Mouse (Mus musculus) limb, embryonic 11.5 days (tissue): ENCODE measurements at regions not wholly inside any gene's neighbourhood (a gene's known extent, or its start where the extent isn't known, plus 50 kb on each side); places are given as distances from the start of the nearest gene placed in this dataset.

Experiments used
- ATAC-seq: fragments of 200-750 bp; cut with Nextera tagmentation; 2 replicates; pipeline ENCODE4 v1.8.0; 2017; ENCODE audit warnings: low read depth; ENCODE audit not compliant: insufficient number of reproducible peaks, low FRiP score, low TSS enrichment
- DNase-seq: peaks from one replicate; pipeline ENCODE4 v3.0.0-alpha.2; 2015; ENCODE audit warnings: low spot score
- H3K27ac ChIP-seq: fragments of 300-500 bp; sonication (generic); replicated peaks from 2 replicates; pipeline ENCODE4 v1.5.1; 2014; ENCODE audit warnings: low read depth, mild to moderate bottlenecking, low read length
- H3K27me3 ChIP-seq: fragments of 300-500 bp; sonication (generic); 2 replicates; pipeline ENCODE4 v1.6.1; 2014; ENCODE audit warnings: mild to moderate bottlenecking, low read length, mixed read lengths; ENCODE audit not compliant: control insufficient read depth, insufficient read depth
- H3K36me3 ChIP-seq: fragments of 300-500 bp; sonication (generic); 2 replicates; pipeline ENCODE4 v1.6.1; 2014; ENCODE audit warnings: mild to moderate bottlenecking, low read length, moderate library complexity, mixed read lengths; ENCODE audit not compliant: control insufficient read depth, insufficient read depth
- H3K4me1 ChIP-seq: fragments of 300-500 bp; sonication (generic); 2 replicates; pipeline ENCODE4 v1.6.1; 2014; ENCODE audit warnings: low read length, mixed read lengths; ENCODE audit not compliant: control insufficient read depth, insufficient read depth
- H3K4me2 ChIP-seq: fragments of 300-500 bp; sonication (generic); 2 replicates; pipeline ENCODE4 v1.6.1; 2014; ENCODE audit warnings: low read depth, mild to moderate bottlenecking, moderate library complexity; ENCODE audit not compliant: severe bottlenecking
- H3K4me3 ChIP-seq: fragments of 300-500 bp; sonication (generic); 2 replicates; pipeline ENCODE4 v1.5.1; 2014; ENCODE audit warnings: low read depth, low read length
- H3K9ac ChIP-seq: fragments of 300-500 bp; sonication (generic); 2 replicates; pipeline ENCODE4 v1.6.1; 2014; ENCODE audit warnings: mild to moderate bottlenecking, low read length
- H3K9me3 ChIP-seq: fragments of 300-500 bp; sonication (generic); 2 replicates; pipeline ENCODE4 v1.6.1; 2016; ENCODE audit warnings: low read length; ENCODE audit not compliant: control insufficient read depth
- WGBS: fragments of 180-500 bp; shearing (Covaris S2); extraction: QIAGEN DNeasy Blood & Tissue Kit; methylation state at CpG from one replicate; pipeline ENCODE4 v1.1.7; 2014; 5-methylcytosine and 5-hydroxymethylcytosine counted together

GRCm38 (mm10) chr10:39244061-39244460 is 80.5 kb upstream of the Ccn6 start:
- Histone ChIP-seq H3K4me1 (no peaks in the 10 kb centered on the region), H3K9ac (no peak overlapping the region), H3K9me3 (no peaks in the 10 kb centered on the region), H3K4me3 (no peak overlapping the region), H3K36me3 (no peaks in the 10 kb centered on the region), H3K4me2 (no peak overlapping the region), H3K27me3 (no peaks in the 10 kb centered on the region), H3K27ac (no peak overlapping the region)
- 87% methylated on average over 6 of the region's 6 CpGs for WGBS
- ATAC-seq (no peak), DNase-seq (no peak)

GRCm38 (mm10) chr10:39242398-39242797 is 78.8 kb upstream of the Ccn6 start:
- DNase-seq (no peak), ATAC-seq (no peak)
- no peaks in the 10 kb centered on the region for H3K36me3 ChIP-seq
- 93% methylated on average over 5 of the region's 5 CpGs for WGBS
- no peaks in the 10 kb centered on the region for H3K9me3 ChIP-seq
- no peak overlapping the region for H3K4me3 ChIP-seq
- no peaks in the 10 kb centered on the region for H3K27me3 ChIP-seq
- no peaks in the 10 kb centered on the region for H3K4me1 ChIP-seq
- H3K9ac ChIP-seq, result no peak overlapping the region
- H3K4me2 ChIP-seq, result no peak overlapping the region
- H3K27ac ChIP-seq, result no peak overlapping the region

DNA sequence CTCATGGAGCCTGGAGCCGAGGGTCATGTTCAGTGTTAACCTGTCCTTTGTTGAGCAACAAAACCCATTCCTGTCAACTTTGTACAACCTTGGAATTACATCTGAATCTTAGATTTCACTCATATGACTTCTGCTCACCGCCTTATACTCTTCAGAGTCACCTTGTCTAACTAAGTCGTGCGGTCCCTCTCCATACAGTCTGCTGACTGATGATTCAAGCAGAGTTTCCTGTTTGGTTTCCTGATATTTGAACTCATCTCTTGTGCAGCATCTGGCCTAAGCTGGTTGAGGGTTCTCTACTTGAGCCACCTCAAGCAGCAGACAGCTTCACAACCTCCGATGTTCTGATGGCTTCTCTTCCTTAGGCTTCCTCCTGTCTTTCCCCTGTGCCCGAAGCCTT is 78.3 kb upstream of the Ccn6 start:
- Histone ChIP-seq H3K4me1 (no peaks in the 10 kb centered on the region), H3K9ac (no peak overlapping the region), H3K27me3 (no peaks in the 10 kb centered on the region), H3K4me2 (no peak overlapping the region), H3K4me3 (no peak overlapping the region), H3K27ac (no peak overlapping the region), H3K9me3 (no peaks in the 10 kb centered on the region), H3K36me3 (no peaks in the 10 kb centered on the region)
- 91% methylated on average over 6 of the region's 6 CpGs for WGBS
- no peak for ATAC-seq
- no peak for DNase-seq

- ATAC-seq (no peak), DNase-seq (no peak)
- WGBS, result 89% methylated on average over 3 of the region's 3 CpGs
- H3K4me1 ChIP-seq, result no peaks in the 10 kb centered on the region
- H3K36me3 ChIP-seq, result no peaks in the 10 kb centered on the region
- H3K27ac ChIP-seq, result no peak overlapping the region
- H3K9me3 ChIP-seq, result no peaks in the 10 kb centered on the region
- H3K27me3 ChIP-seq, result no peaks in the 10 kb centered on the region
- no peak overlapping the region for H3K9ac ChIP-seq
- no peak overlapping the region for H3K4me3 ChIP-seq
- no peak overlapping the region for H3K4me2 ChIP-seq
These were observed 77.9 kb upstream of the Ccn6 start for GRCm38 (mm10) chr10:39241486-39241885.

DNA sequence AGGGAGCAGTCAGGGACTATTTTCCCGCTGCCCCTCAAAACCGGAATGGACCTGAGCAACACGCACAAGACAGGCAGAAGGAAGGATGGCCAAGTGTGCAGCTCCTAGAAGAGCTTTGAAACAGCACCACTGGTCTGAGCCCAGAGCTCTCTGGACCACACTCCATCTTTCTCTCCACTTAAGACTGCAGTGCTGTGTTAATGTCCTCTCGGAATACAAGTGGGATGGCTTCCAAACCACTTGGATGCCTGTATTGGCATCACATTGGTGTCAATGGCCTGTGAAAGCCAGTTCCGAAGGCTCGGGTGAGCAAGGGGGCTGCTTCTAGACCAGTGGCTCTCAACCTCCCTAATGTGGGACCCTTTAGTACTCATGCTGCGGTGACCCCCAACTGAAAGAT is 77.4 kb upstream of the Ccn6 start:
- Histone ChIP-seq H3K4me2 (no peak overlapping the region), H3K4me3 (no peak overlapping the region), H3K27ac (no peak overlapping the region), H3K9ac (no peak overlapping the region), H3K36me3 (no peaks in the 10 kb centered on the region), H3K4me1 (no peaks in the 10 kb centered on the region), H3K27me3 (no peaks in the 10 kb centered on the region), H3K9me3 (no peaks in the 10 kb centered on the region)
- WGBS, result 93% methylated on average over 7 of the region's 7 CpGs
- DNase-seq (no peak), ATAC-seq (no peak)

DNA sequence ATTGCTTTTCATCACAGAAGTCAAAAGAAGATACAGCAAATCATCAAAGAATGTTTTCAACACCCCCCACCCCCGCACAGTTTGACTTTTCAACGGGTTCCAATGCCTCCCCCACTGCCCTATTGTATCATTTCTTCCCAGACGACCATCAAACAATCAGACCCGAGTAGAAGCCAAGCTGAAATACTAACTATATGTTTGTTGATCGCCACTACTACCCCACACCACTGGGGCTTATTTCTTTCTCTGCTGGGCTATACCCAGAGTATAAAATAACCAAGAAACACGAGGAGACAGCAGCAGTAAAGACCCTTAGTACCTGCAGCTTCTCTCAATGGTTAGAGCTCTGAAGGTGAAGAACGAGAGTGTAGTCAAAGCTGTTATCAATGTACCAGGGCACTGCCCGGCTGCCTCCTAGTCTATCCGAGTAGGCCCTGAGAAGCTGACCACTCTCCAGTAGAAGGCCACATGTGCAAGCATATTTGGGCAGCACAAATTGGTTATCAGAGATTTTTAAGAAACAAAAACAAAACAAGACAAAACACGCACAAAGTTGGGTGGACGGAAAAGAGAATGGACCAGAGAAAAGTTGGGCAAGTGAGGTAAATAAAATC is 76.7 kb upstream of the Ccn6 start:
- Histone ChIP-seq H3K4me3 (no peak overlapping the region), H3K27me3 (no peaks in the 10 kb centered on the region), H3K27ac (no peak overlapping the region), H3K36me3 (no peaks in the 10 kb centered on the region), H3K9me3 (no peaks in the 10 kb centered on the region), H3K9ac (peak overlapping the region; percentile 40; the same call in 1 of the 2 replicates), H3K4me2 (no peak overlapping the region), H3K4me1 (no peaks in the 10 kb centered on the region)
- WGBS, result 50% methylated on average over 11 of the region's 11 CpGs
- no peak for DNase-seq
- ATAC-seq, result peak; percentile 17; the same call in 1 of the 2 replicates

- Histone ChIP-seq H3K9ac (peak overlapping the region; percentile 46; the same call in 1 of the 2 replicates), H3K4me2 (no peak overlapping the region), H3K4me1 (no peaks in the 10 kb centered on the region), H3K36me3 (no peaks in the 10 kb centered on the region), H3K4me3 (no peak overlapping the region), H3K27ac (no peak overlapping the region), H3K9me3 (no peaks in the 10 kb centered on the region), H3K27me3 (no peaks in the 10 kb centered on the region)
- DNase-seq (peak; percentile 88), ATAC-seq (peak; percentile 68; the same call in 1 of the 2 replicates)
- WGBS, result 18% methylated on average over 17 of the region's 17 CpGs
These were observed 76.0 kb upstream of the Ccn6 start for GRCm38 (mm10) chr10:39239498-39240177.

DNA sequence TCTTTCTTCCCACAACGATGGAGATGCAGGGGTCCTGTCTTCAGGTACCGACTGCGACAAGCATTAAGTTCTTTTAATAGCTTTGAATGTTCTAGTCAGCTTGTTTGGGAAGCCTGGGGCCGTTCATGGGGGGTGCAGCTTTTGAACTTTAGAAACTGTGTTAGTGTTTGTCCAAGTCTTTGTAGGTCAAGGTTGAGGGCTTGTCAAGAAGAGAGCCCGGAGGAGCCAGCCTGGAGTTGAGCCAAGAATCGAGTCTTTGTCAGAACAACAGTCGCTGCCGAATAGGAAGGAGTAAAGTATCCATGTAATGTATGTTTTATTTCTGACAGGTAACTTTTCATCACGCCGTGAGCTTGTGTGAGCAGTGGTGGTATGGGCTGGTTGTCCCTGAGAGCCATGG is 75.0 kb upstream of the Ccn6 start:
- no peak overlapping the region for H3K9ac ChIP-seq
- no peak overlapping the region for H3K4me3 ChIP-seq
- WGBS, result 79% methylated on average over 10 of the region's 10 CpGs
- H3K27me3 ChIP-seq, result no peaks in the 10 kb centered on the region
- H3K36me3 ChIP-seq, result no peaks in the 10 kb centered on the region
- no peaks in the 10 kb centered on the region for H3K9me3 ChIP-seq
- no peak overlapping the region for H3K27ac ChIP-seq
- no peak overlapping the region for H3K4me2 ChIP-seq
- no peaks in the 10 kb centered on the region for H3K4me1 ChIP-seq
- DNase-seq (no peak), ATAC-seq (no peak)
